Mouse (Mus musculus) CD4-positive helper T cell, adult 2 months (primary cell): ENCODE measurements around the gene Fasl.

Source experiments
- DNase-seq: peaks from one replicate; pipeline ENCODE4 v3.0.0-alpha.2; 2012; ENCODE audit warnings: low read depth, missing footprints, low spot score

The Fasl gene

DNA sequence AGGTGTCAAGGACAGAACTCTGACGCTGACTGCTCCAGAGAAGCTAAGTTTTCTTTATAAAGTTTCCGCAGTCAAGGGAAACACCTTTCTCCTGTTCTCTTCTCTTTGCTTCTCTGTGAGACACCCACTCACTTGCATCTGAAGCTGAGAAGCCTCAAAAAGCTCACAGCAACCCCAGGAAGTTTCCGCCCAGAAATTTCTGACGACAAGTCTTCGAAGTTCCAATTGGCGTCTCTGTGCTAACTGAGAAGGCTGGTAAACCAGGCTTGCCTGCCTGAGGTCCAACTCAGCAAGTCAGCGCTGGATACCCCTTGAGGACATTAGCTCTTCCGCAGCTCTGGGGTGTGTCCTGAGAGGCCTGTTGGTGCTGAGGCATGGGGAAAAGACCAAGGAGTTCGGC, at the start of gene Fasl:
TSS of gene Fasl (minus strand) at position 157 of the 400 bp plus-strand sequence.
- peak; percentile 88 for DNase-seq

DNA sequence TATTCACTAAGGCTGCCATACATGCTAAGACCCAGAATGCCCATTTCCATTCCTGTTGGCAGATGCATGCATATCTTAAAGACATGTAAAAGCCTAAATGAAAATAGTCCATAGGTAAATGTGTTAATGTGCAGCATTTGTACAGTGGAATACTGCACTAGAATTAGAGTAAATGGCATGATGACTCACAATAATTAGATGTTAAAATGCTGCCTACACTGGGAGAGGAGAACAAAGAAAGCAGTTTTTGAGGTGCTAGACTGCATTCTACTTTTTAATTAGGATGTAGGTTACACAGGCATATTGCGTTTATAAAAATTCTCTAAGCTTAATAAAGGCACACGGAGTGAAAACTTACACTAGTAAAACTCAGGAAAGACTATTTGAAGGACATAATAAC, 38.4 kb upstream of the Fasl start:
- DNase-seq, result no peak

DNA sequence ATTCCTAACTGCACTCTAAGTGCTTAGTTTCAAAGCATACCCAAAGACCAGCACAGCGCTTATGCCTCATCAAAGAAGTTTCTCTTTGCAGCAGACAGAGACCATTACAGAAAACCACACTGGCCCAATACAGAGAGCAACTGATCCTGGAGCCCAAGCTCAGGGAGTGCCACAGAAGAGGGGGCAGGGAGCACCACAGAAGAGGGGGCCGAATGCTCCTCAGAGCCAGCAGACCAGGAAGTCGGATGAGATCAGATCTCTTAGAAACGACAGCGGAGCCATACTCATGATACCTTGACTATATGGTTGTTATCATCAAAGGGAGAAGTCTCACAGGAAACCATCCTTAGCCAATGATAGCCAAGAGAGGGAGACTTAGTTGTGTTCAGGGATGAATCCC, 21.1 kb upstream of the Fasl start:
- DNase-seq, result peak; percentile 55

DNA sequence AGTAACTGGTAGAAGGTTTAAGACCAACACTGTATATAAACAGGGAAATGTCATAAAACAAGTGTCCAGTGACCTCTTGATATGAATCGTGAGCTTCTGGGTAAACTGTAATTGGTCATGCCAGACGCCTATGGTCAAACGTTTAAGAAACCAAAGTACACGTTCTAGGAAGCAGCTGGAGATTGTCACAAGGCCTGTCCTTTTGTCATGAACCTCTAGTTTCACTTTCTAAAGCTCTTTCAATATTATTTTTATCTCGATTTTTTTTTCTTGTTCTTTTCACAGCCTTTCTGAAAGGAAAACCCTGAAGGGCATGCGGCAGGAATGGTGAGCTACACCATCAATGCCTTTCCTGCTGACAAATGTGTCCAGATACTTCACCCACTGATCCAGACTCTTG, 20.7 kb upstream of the Fasl start:
- peak; percentile 36 for DNase-seq

DNA sequence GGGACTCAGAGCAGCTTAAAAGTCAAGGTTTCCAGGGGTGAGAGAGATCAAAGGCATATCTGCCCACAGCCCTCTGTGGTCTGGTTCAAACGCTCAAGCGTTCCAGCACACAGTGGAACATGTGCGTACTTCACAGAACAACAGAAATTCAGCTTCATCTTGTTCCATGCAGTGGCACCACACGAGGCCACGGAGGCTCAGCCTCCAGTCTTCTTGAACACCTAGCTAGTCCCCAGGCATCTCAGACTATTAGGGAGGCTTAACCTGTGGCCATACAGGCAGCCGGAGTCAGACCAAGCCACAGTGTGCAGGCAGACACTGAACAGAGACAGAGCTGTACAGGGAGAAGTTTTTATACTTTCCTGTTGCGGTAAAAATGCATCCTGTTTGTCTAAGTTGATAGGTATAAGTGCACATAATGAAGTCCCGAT, 16.3 kb upstream of the Fasl start:
- DNase-seq, result peak; percentile 87

DNA sequence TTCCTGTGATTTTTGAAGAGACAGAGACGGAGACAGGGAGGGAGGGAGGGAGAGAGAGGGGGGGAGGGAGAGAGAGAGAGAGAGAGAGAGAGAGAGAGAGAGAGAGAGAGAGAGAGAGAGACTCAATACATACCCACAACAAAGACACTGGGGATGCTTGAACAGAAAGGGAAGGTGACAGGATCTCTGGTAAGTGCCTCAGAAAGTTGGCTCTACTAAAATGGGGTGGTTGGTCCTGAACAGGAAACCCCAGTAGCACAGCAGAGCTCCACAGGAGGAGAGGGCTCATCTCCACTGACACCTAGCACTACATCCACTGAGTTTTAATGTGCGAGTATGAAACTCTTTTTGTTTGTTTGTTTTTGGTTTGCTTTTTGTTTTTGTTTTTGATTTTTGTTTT, 13.0 kb upstream of the Fasl start:
- DNase-seq, result peak; percentile 64

DNA sequence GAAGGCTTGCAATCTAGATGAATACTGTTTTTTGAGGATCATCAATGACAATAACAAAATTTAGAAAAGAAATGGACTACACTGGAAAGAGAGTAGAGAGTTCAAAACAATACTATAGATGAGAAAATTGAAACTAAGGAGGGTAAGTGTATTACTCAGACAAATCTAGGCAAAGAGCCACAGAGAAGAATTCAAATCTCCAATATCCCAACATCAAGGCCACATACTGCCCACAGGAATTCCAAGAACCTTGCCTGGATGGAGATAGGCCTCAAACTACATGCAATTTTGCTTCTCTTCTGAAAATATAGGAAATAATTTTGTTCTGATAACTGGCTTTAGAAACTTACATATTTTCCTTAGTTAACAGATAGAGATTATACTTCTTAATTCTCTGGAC, 12.0 kb upstream of the Fasl start:
- DNase-seq, result no peak

DNA sequence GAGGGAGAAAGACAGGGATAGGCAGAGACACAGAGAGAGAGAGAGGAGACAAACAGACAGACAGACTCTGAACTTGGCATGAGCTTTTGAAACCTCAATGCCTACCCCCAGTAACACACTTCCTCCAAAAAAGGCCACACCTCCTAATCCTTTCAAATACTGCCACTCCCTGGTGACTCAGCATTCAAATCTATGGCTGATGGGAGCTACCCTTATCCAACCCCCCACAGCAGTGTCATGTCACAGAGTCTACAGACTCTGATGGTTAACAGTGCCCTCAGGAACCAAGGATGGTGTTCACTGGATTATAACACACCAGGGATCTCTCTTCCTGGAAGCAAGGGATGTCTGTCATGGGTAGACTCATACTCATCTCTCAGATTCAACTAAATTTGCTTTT, 11.5 kb upstream of the Fasl start:
- DNase-seq, result no peak

DNA sequence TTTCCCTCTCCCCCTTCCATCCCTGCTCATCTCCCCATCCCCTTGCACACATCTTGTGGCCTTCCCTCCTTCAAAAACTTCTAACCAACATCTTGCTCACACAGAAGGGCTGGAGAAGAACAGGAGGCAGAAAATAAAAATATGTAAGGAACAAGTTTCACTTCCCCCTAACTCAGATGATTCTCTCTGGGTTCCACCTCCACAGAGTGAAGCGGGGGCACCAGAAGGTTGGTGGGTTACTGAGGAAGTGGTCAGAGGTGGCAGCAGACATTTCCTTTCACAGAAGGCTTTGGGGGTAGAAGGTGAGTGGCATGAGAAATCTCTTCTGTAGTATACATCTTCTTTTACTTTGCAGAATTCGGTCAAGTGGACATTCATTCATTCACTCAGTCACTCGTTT, 10.6 kb upstream of the Fasl start:
- no peak for DNase-seq

DNA sequence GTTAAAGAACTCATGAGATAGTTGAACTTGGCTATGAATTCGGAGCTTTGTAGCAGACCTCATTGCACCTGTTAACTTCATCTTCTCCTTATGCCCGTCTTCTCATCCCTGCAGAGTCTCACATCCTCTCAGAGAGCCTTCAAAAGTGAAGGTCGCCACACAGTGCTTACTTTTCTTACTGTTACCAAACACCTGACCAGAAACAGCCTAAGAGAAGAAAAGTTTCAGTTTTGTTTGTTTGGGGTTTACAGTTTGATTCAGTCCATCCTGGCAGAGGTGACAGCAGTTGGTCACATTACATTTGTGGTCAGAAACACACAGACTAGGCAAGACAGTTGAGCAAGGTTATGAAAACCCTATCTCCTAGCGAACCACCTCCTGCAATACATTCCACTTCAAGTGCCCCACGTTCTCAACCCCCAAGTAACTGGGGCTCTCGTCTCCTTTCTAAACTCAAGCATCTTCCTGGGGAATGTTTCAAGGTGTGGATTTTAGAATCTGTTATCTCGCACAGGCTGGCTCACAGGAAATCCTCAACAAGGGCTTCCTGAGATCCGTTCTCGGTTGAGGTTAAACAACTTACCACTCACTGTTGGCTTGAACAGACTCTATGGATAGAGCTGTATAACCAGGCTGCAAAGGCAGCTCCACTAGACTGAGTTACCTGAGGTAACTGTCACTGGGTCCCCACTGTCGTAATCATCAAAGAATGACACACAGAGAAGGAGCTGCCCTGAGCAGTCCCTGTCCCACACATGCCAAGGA, 6.3 kb upstream of the Fasl start:
- DNase-seq, result peak; percentile 61

DNA sequence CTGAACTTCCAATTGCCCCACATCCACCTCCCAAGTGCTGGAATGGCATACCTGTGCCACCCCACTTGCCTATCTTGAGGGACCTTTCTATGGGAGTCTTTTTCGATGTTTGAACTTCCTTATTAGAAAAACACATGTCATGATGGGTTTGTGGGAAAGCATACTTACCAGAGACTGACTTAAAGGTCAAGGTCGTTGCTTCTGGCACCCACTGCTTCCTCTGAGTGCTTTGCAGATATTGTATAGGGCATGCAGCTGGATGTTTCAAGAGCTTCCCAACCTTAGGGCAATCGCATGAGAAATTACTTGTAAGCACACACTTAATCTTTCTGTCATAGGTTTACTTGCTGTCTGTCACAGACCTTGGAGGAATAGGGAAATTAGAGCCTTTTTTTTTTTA, 5.0 kb upstream of the Fasl start:
- no peak for DNase-seq

DNA sequence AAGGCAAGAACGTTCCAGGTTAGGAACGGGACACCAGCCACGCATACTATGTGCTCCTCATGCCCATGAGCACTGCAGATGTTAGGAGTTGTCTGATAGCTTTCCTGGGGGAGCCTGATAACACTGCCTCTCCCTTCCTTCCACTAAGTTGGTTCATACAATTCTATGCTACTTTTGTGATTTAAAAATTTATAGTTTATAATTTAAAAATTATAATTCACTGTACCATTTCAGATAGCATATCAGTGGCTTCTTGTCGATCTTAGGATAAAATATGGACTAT, 4.3 kb upstream of the Fasl start:
- DNase-seq, result no peak

DNA sequence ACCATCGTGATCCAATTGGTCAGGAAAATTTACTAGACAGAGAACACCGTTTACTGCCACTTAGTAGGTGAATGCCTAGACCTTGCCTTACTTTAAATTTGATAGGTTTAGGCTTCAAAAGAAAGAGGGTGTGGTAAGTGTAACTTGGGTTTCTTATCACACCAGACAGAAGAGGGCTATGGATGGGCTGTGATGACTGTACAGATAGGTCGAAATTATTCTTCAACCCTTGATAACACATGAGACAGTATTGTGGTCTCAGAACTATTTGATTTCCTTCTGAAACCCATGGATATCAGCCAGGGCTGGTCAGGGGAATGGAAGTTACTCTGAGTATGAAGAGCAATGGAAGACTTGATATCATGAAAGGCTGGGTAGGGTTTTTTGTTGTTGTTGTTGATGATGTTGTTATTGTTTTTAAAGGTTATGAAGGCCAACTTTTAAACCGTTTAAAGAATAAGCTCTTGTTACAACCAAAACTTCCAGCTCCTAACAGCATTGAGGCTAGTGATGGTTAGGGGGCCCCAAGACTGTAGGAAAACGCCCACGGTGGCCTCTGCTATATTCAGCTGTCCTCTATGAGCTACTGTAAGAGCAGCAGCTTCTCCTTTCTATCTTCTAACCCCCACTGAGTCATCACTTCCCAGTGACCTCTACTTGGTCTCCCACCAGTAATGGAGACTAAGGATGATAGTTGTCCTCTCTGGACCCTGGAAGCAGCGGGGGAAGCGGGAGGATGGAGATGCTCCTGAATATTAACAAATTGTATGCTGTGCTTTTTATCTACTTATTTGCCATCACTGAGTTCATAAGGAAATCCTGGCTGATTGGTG, 3.8 kb upstream of the Fasl start:
- no peak for DNase-seq

DNA sequence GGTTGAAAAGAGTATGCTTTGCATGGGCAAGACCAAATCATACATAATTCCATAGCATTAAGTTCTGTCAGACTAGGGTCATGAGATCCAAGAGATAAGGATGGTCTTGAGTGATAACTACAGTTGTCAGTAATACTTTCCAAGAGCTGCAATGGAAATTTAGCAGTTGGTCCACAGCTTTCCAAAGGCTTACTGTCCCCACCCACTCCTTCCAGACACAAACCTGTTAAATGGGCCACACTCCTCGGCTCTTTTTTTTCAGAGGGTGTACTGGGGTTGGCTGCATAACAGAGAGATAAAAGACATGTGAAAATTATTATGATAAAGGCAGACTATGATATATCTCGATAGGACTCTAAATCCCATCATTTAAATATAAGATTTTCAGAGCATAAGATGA, 5.6 kb downstream of the Fasl start:
- no peak for DNase-seq

DNA sequence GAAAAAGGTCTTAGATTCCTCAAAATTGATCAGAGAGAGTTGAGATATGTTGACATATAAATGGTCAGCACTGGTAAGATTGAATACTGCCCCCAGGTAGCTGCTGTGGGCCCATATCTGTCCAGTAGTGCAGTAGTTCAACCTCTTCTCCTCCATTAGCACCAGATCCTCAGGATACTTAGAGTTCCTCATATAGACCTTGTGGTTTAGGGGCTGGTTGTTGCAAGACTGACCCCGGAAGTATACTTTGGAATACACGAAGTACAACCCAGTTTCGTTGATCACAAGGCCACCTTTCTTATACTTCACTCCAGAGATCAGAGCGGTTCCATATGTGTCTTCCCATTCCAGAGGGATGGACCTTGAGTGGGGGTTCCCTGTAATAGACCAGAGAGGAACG, 6.7 kb downstream of the Fasl start:
- DNase-seq, result no peak

DNA sequence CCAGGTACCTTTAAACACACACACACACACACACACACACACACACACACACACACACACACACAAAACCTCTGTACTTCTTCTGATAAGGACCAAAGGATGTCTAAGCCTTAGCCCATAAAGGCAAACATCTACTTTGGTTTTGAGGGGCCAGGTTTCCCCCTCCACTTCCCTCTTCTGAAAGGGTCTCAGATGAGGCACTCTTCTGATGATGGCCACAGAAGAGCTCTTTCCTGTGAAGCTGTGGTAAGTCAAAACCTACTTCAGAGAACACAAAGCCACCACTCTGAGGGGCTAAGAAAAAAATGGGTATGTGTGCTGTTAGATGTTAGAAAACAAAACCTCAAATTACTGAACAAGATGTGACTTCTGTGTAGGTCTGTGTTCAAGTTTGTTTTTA, 9.2 kb downstream of the Fasl start:
- peak; percentile 70 for DNase-seq

DNA sequence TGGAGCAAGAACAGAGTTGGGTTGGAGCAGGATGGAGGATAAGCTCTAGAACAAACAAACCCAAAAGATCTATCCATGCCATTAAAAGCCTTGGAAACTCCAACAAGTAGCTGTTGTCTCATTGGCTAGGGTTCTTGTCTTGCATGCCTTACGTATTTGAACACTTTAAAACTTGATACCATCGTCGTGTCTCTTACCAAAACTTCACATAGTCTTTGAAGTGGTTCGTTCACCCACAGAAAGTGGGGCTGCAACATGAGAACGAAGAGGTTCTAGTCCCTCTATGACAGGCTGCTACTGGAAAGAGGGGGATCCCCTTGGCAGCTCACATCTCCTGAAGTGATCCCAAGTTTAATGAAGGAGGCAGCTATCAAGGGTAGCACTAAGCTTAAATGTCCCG, 13.1 kb downstream of the Fasl start:
- DNase-seq, result peak; percentile 75

DNA sequence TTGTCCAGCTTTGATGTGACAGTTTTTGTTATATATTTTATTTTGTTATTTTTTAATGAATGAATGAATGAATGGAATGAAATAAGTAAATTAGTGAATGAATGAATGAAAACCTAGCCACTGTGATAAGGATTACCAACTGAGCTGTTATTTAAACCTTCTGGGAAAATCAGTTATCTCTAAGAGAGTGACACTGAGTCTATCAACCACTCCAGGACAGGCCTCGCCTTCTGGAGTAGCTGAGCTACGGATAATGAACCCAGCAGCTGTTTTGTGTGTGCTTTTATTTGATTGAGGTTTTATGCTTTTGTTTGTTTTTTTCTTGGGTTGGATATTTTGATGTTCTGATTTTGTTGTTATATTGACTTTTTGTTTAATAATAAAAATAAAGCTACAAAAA, 17.0 kb downstream of the Fasl start:
- DNase-seq, result no peak

DNA sequence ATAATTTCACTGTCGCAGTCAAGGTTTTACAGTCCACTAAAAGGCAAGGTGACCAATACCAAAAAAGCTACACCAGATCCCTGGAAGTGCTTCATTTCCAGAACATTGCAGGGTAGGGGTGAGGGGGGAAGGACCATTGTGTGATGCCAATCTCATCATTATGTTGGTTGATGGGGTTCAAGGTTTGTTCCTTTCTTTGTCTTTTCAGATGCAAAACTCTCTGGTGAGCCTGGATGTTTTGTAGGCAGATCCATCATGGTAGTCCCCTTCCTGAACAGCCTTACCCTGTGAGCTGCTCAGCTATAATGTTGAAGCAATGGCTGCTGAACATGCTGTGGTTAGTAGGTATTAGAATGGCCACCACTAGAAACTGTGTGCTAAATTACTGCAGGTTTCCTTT, 19.0 kb downstream of the Fasl start:
- no peak for DNase-seq

DNA sequence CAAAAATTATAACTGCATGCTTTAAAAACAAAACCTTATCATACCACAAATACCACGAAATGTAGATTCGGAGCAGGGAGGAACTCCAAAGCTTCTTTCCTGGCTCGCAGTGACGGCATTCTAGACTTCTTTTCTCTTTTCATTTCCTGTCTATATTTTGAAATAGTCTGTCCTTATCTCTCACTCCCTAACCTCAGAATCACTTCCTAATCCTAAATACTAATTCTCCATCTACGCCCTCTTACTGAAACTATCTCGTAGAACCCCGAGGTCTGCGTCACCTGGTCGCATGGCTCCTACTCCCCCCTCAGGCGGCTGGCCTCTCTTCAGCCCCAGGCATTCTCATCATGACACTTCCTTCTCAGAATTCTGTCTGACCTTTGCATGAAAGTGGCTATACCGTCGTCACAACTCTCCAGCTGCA, 21.2 kb downstream of the Fasl start:
- peak; percentile 88 for DNase-seq

DNA sequence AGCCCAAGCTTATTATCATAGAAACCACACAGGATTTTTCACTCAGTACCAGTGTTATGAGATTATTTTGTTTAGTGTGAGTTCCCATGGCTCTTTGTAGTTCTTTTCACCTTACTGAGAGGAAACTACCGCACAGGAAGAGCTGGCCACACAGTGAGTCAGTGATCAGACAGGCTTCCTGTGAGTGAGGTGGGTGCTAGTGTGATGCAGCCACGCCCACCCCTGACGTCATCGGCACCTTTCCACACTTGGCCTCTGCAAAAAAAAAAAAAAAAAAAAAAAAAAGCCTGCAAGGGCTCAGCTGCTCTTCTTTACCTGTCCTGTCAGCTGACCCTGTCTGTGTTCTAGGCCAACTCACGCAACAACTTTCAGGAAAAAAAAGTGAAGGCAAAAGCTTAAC, 21.6 kb downstream of the Fasl start:
- peak; percentile 97 for DNase-seq

DNA sequence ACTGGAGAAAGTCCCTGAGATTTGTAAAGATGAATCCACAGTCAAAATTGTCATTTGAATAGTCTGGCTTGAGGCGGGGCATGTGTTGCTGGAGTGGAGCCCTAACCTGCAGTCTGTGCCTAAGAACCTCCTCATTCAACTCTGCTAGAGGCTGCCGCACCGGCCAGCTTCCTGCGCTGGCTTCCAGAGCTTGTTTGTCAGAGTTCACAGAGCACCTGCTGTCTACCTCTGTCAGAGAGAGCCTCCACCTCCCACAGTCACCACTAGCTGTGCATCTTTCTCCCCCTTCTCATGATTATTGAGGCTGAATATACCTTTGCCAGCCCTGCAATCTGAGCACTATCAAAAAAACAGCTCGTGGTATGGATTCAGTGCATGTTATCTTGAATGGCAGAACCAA, 22.4 kb downstream of the Fasl start:
- DNase-seq, result peak; percentile 88

DNA sequence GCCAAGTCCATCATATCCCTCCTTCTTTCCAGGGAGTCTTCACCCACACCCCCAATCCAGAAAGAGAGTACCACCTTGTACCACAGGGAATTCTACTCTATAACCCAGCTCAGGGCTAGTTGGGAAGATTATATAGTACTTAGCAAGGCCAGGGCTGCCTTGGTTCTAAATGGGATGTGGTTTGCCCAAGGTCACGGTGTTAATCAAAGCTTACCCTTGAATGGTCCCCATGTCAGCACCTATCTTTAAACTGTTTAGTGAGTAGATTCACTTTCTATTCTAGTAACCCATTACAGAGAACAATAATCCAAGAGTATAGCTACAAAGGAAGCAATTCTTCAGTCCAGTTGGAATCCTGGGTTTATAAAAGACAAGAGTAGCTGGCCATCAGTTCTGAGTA, 23.3 kb downstream of the Fasl start:
- no peak for DNase-seq
